Mouse (Mus musculus) G1E (cell line): ENCODE results near the gene Nmbr. TPM values are rescaled to one million over a fixed set of nuclear protein-coding genes. Genes with fewer than 3 reads are reported as not detected.

Source experiments
- ATAC-seq: 2 replicates; pipeline ENCODE4 v1.8.0; 2016; ENCODE audit warnings: mild to moderate bottlenecking; ENCODE audit not compliant: insufficient number of reproducible peaks, poor library complexity, low FRiP score, severe bottlenecking; ENCODE audit errors: extremely low read depth
- DNase-seq: peaks from one replicate; pipeline ENCODE4 v3.0.0; 2012; ENCODE audit warnings: low spot score
- H3K27me3 ChIP-seq: 2 replicates; pipeline ENCODE4 v1.6.1; 2012; ENCODE audit warnings: mild to moderate bottlenecking, low read length, inconsistent platforms; ENCODE audit not compliant: insufficient read depth
- H3K36me3 ChIP-seq: replicated peaks from 2 replicates; pipeline ENCODE3; 2012; ENCODE audit warnings: mild to moderate bottlenecking, inconsistent platforms
- H3K4me1 ChIP-seq: 2 replicates; pipeline ENCODE4 v1.6.1; 2012; ENCODE audit warnings: low read depth, low read length, inconsistent platforms, mixed read lengths; ENCODE audit not compliant: insufficient read depth
- H3K4me3 ChIP-seq: 2 replicates; pipeline ENCODE4 v1.5.1; 2012; ENCODE audit warnings: low read depth, mild to moderate bottlenecking, inconsistent platforms, low read length, moderate library complexity, mixed read lengths
- H3K9me3 ChIP-seq: replicated peaks from 2 replicates; pipeline ENCODE4 v1.6.1; 2012; ENCODE audit warnings: inconsistent platforms
- CTCF ChIP-seq: IDR thresholded peaks from 2 replicates; pipeline ENCODE4 v1.5.1; 2012; ENCODE audit warnings: low read depth, low read length, inconsistent platforms, mixed read lengths
- GATA1 ChIP-seq: IDR thresholded peaks from 2 replicates; pipeline ENCODE4 v1.6.1; 2012; ENCODE audit warnings: borderline replicate concordance, low read length, inconsistent platforms, mixed read lengths
- GATA2 ChIP-seq: IDR thresholded peaks from 2 replicates; pipeline ENCODE4 v1.6.1; 2012; ENCODE audit warnings: low read depth, low read length, inconsistent platforms, borderline replicate concordance
- POLR2AphosphoS5 ChIP-seq: IDR thresholded peaks from 2 replicates; pipeline ENCODE4 v1.6.1; 2012; ENCODE audit warnings: low read depth, low read length, inconsistent platforms; ENCODE audit not compliant: insufficient replicate concordance
- TAL1 ChIP-seq: conservative IDR thresholded peaks from 2 replicates; pipeline ENCODE4 v1.6.1; 2012; ENCODE audit warnings: low read depth, low read length, inconsistent platforms, mixed read lengths
- polyA plus RNA-seq: library from polyadenylated mRNA; stranded (reverse); fragments of >175 nt; gene quantifications from 2 replicates; pipeline ENCODE4 v1.2.3, GENCODE M21; 2012
- total RNA-seq, 2 experiments: library from RNA; stranded (forward) in 1 of 2; stranded (reverse) in 1 of 2; fragments of 200-1000 nt in 1 of 2; fragments of >200 nt in 1 of 2; fragmentation: Nextera tagmentation in 1 of 2; gene quantifications; 2 replicates each; pipeline ENCODE4 v1.2.3; 2014 to 2017

The Nmbr gene
- total and polyA plus RNA-seq, 3 experiments: 0.27 TPM; not detected in 2

GRCm38 (mm10) chr10:14703239-14703638 is 2.2 kb upstream of the Nmbr start:
- Histone ChIP-seq H3K9me3 (no peaks in the 10 kb centered on the region), H3K4me3 (no peak overlapping the region), H3K36me3 (peaks cover 22% of the 10 kb centered on the region), H3K4me1 (peaks cover 15% of the 10 kb centered on the region), H3K27me3 (no peaks in the 10 kb centered on the region)
- ATAC-seq (no peak), DNase-seq (no peak)
- TF ChIP-seq TAL1 (no peak), CTCF (no peak), GATA2 (no peak), POLR2AphosphoS5 (no peak), GATA1 (no peak)

- no peak for ATAC-seq
- peak overlapping the region; percentile 10; the same call in 1 of the 2 replicates for H3K4me3 ChIP-seq
- TF ChIP-seq CTCF: no peak
- no peak for TF ChIP-seq TAL1
- no peak for TF ChIP-seq GATA1
- no peak for TF ChIP-seq GATA2
- no peak for TF ChIP-seq POLR2AphosphoS5
- no peak for DNase-seq
- H3K27me3 ChIP-seq: no peaks in the 10 kb centered on the region
- H3K4me1 ChIP-seq: peaks cover 15% of the 10 kb centered on the region
- H3K36me3 ChIP-seq: peaks cover 22% of the 10 kb centered on the region
- no peaks in the 10 kb centered on the region for H3K9me3 ChIP-seq
These were observed 1.5 kb upstream of the Nmbr start for GRCm38 (mm10) chr10:14703830-14704420.

GRCm38 (mm10) chr10:14718114-14718513 is 12.7 kb downstream of the Nmbr start, which contains the start of gene Gje1:
Gje1 (minus strand) TSS chr10:14718214.
- Histone ChIP-seq H3K4me3 (no peak within 1 kb of the TSS), H3K9me3 (no peaks in the 10 kb centered on the region), H3K27me3 (peaks cover 5% of the 10 kb centered on the region; the same call in 1 of the 2 replicates), H3K4me1 (no peaks in the 10 kb centered on the region), H3K36me3 (no peaks in the 10 kb centered on the region)
- TF ChIP-seq TAL1 (no peak), CTCF (no peak)
- ATAC-seq (no peak), DNase-seq (no peak)

DNA sequence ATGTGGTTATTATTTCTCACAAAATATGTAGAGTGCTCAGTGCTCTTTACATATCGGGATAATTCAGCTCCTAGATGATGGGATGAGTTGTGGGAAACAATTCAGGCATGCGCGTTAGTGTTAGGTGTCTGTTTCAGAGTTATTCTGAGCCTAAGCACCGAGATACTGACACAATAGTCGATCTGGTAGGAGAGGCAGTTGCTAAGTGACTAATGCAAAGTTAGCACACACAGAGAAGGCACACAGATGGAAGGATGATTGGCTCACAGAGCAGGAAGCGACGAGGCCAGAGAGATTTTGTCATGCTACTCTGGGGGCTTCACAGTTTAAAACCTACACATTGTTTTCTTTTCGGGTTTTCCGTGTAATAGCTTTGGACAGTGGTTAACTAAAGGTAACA is 20.3 kb downstream of the Nmbr start:
- H3K4me3 ChIP-seq: no peak overlapping the region
- H3K36me3 ChIP-seq: no peaks in the 10 kb centered on the region
- TF ChIP-seq TAL1: no peak
- TF ChIP-seq GATA2: no peak
- TF ChIP-seq POLR2AphosphoS5: no peak
- TF ChIP-seq CTCF: no peak
- TF ChIP-seq GATA1: no peak
- no peaks in the 10 kb centered on the region for H3K27me3 ChIP-seq
- ATAC-seq (no peak), DNase-seq (no peak)
- no peaks in the 10 kb centered on the region for H3K9me3 ChIP-seq
- H3K4me1 ChIP-seq: no peaks in the 10 kb centered on the region

- DNase-seq (no peak), ATAC-seq (no peak)
- Histone ChIP-seq H3K27me3 (no peaks in the 10 kb centered on the region), H3K4me1 (no peaks in the 10 kb centered on the region), H3K9me3 (no peaks in the 10 kb centered on the region), H3K4me3 (no peak overlapping the region), H3K36me3 (no peaks in the 10 kb centered on the region)
- TF ChIP-seq POLR2AphosphoS5 (no peak), CTCF (no peak), TAL1 (no peak), GATA1 (no peak), GATA2 (no peak)
These were observed 28.9 kb downstream of the Nmbr start for GRCm38 (mm10) chr10:14734285-14734684.

- Histone ChIP-seq H3K9me3 (no peaks in the 10 kb centered on the region), H3K4me1 (no peaks in the 10 kb centered on the region), H3K36me3 (no peaks in the 10 kb centered on the region), H3K4me3 (no peak overlapping the region), H3K27me3 (peaks cover 8% of the 10 kb centered on the region)
- TF ChIP-seq TAL1: no peak
- DNase-seq: no peak
- ATAC-seq: no peak
These were observed 54.5 kb downstream of the Nmbr start for GRCm38 (mm10) chr10:14759665-14760558.
